Mouse (Mus musculus): ENCODE measurements around the gene Zfp688. TPM values are rescaled to one million over a fixed set of nuclear protein-coding genes. Genes with fewer than 3 reads are reported as not detected.

Gene Zfp688
- total RNA-seq, 2 experiments from 2014 or later = 9.9 to 11.4 TPM

Other genes starting within 250 kb of the Zfp688 start
- gene Cd2bp2, start 226.0 kb downstream of the Zfp688 start, total RNA-seq (2021) = 10 to 100 TPM; 51.6 to 62.3 TPM
- 10 to 100 TPM; 43.3 to 47.5 TPM for gene Tbc1d10b, start 213.6 kb downstream of the Zfp688 start, total RNA-seq (2021)
- 10 to 100 TPM in 1 of 2 experiments, under 1 TPM in 1; 0.66 to 16.3 TPM for gene Mylpf, start 213.2 kb downstream of the Zfp688 start, total RNA-seq (2021)
- 10 to 100 TPM; 12.6 to 14.8 TPM for gene Zfp553, start 189.0 kb downstream of the Zfp688 start, total RNA-seq (2021)
- 1 to 10 TPM; 7.8 to 8.7 TPM for gene Sept1, start 188.9 kb downstream of the Zfp688 start, total RNA-seq (2021)
- 10 to 100 TPM; 23.6 to 29.6 TPM for gene Zfp771, start 177.8 kb downstream of the Zfp688 start, total RNA-seq (2021)
- gene Dctpp1, start 161.4 kb downstream of the Zfp688 start, total RNA-seq (2021) = 10 to 100 TPM; 27.9 to 29.5 TPM
- gene Sephs2, start 148.0 kb downstream of the Zfp688 start, total RNA-seq (2021) = 10 to 100 TPM; 86.4 to 88.8 TPM
- gene Itgal, start 125.8 kb downstream of the Zfp688 start, total RNA-seq (2021) = 1 to 10 TPM; 1.7 to 4.0 TPM
- 10 to 100 TPM; 26.8 to 34.5 TPM for gene Zfp768, start 76.5 kb downstream of the Zfp688 start, total RNA-seq (2021)
- 10 to 100 TPM; 10.4 to 13.0 TPM for gene Zfp747, start 46.0 kb downstream of the Zfp688 start, total RNA-seq (2021)
- gene 9130019O22Rik, start 34.9 kb downstream of the Zfp688 start, total RNA-seq (2021) = 1 to 10 TPM; 4.1 to 5.0 TPM
- 1 to 10 TPM; 8.2 to 8.4 TPM for gene E430018J23Rik, start 28.4 kb downstream of the Zfp688 start, total RNA-seq (2021)
- gene Zfp764, start 15.2 kb downstream of the Zfp688 start, total RNA-seq (2021) = 1 to 10 TPM; 6.6 to 6.9 TPM
- gene Zfp689, start 27.1 kb upstream of the Zfp688 start, total RNA-seq (2021) = 1 to 10 TPM; 3.9 to 4.1 TPM
- gene Prr14, start 37.5 kb upstream of the Zfp688 start, total RNA-seq (2021) = 10 to 100 TPM; 42.7 to 56.1 TPM
- gene Fbrs, start 57.1 kb upstream of the Zfp688 start, total RNA-seq (2021) = 10 to 100 TPM; 67.2 to 81.1 TPM
- 10 to 100 TPM; 71.7 to 78.8 TPM for gene Srcap, start 89.9 kb upstream of the Zfp688 start, total RNA-seq (2021)
- gene Gm42715, start 97.5 kb upstream of the Zfp688 start, total RNA-seq (2021) = 10 to 100 TPM; 18.3 to 21.1 TPM
- gene Tmem265, start 139.3 kb upstream of the Zfp688 start, total RNA-seq (2021) = not detected
- 10 to 100 TPM; 37.1 to 38.0 TPM for gene Phkg2, start 151.3 kb upstream of the Zfp688 start, total RNA-seq (2021)
- 1 to 10 TPM; 8.4 to 8.5 TPM for gene Ccdc189, start 166.5 kb upstream of the Zfp688 start, total RNA-seq (2021)
- 10 to 100 TPM; 54.1 to 64.1 TPM for gene Rnf40, start 166.7 kb upstream of the Zfp688 start, total RNA-seq (2021)
- 10 to 100 TPM; 16.4 to 16.5 TPM for gene Zfp629, start 193.7 kb upstream of the Zfp688 start, total RNA-seq (2021)